Mouse (Mus musculus) hindbrain, embryonic 16.5 days (tissue): ENCODE results near the gene Plvap. TPM values are rescaled to one million over a fixed set of nuclear protein-coding genes. Genes with fewer than 3 reads are reported as not detected.

Source experiments
- ATAC-seq: fragments of 200-750 bp; cut with Nextera tagmentation; 2 replicates; pipeline ENCODE4 v1.8.0; 2017; ENCODE audit warnings: moderate TSS enrichment, moderate library complexity
- H3K27ac ChIP-seq: fragments of 300-500 bp; sonication (generic); 2 replicates; pipeline ENCODE4 v1.5.1; 2014; ENCODE audit warnings: low read depth, mild to moderate bottlenecking, control low read depth, low read length, moderate library complexity
- H3K27me3 ChIP-seq: fragments of 300-500 bp; sonication (generic); replicated peaks from 2 replicates; pipeline ENCODE4 v1.6.1; 2014; ENCODE audit warnings: low read length; ENCODE audit not compliant: control insufficient read depth, insufficient read depth
- H3K36me3 ChIP-seq: fragments of 300-500 bp; sonication (generic); 2 replicates; pipeline ENCODE4 v1.6.1; 2014; ENCODE audit warnings: mild to moderate bottlenecking, low read length, moderate library complexity, mixed read lengths; ENCODE audit not compliant: control insufficient read depth, insufficient read depth
- H3K4me1 ChIP-seq: fragments of 300-500 bp; sonication (generic); 2 replicates; pipeline ENCODE4 v1.6.1; 2014; ENCODE audit warnings: low read depth, low read length; ENCODE audit not compliant: control insufficient read depth, insufficient read depth
- H3K4me2 ChIP-seq: fragments of 300-500 bp; sonication (generic); 2 replicates; pipeline ENCODE4 v1.6.1; 2014; ENCODE audit warnings: mild to moderate bottlenecking, low read length, control low read depth, moderate library complexity
- H3K4me3 ChIP-seq: fragments of 300-500 bp; sonication (generic); 2 replicates; pipeline ENCODE4 v1.5.1; 2014; ENCODE audit warnings: mild to moderate bottlenecking, low read length, control low read depth, moderate library complexity
- H3K9ac ChIP-seq: fragments of 300-500 bp; sonication (generic); 2 replicates; pipeline ENCODE4 v1.6.1; 2014; ENCODE audit warnings: low read depth, mild to moderate bottlenecking, control low read depth, low read length, moderate library complexity
- H3K9me3 ChIP-seq: fragments of 300-500 bp; sonication (generic); 2 replicates; pipeline ENCODE4 v1.6.1; 2014; ENCODE audit warnings: mild to moderate bottlenecking, low read length, moderate library complexity; ENCODE audit not compliant: control insufficient read depth
- WGBS: fragments of 180-500 bp; shearing (Covaris S2); extraction: QIAGEN DNeasy Blood & Tissue Kit; methylation state at CpG from one replicate; pipeline ENCODE4 v1.1.7; 2014; 5-methylcytosine and 5-hydroxymethylcytosine counted together
- polyA plus RNA-seq: library from polyadenylated mRNA; unstranded; fragments of >200 nt; fragmentation: Nextera tagmentation; extraction: Ambion mirVana; gene quantifications from 2 replicates; pipeline ENCODE4 v1.2.1, GENCODE M21; 2015

Plvap gene
- polyA plus RNA-seq, 1 experiment from 2014 or later, result 12.5 TPM

DNA sequence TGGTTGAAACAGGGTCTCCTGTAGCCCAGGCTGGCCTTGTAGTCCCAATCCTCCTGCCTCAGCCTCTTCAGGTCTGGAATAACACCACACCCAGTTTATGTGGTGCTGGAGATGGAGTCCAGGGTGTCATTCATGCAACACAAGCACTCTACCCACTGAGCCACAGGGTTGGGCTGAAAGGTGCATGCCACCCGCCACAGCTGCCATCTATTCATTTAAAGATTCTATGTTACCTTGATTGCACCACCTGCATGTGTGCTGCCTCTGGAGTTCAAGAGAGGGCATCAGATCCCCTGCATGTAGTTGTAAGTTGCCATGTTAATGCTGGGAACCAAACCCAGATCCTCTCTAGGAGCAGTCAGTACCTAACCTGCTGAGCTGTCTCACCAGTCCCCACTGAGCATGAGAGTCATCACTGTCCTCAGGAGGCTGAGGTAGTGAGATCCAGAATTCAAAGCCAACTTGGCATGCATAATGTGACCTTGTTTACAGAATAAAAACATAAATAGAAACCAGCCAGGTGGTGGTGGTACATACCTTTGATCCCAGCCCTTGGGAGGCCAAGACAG lies 14.4 kb downstream of the Plvap start:
- Histone ChIP-seq H3K9me3 (no peaks in the 10 kb centered on the region), H3K36me3 (peaks cover 13% of the 10 kb centered on the region), H3K4me1 (peaks cover 6% of the 10 kb centered on the region), H3K27me3 (no peaks in the 10 kb centered on the region), H3K4me2 (no peak overlapping the region), H3K27ac (0 out of 2 replicates have a peak overlapping the region, but pooled peaks have one; percentile 17), H3K9ac (no peak overlapping the region), H3K4me3 (no peak overlapping the region)
- WGBS, result 100% methylated on average over 1 of the region's 1 CpGs
- no peak for ATAC-seq

DNA sequence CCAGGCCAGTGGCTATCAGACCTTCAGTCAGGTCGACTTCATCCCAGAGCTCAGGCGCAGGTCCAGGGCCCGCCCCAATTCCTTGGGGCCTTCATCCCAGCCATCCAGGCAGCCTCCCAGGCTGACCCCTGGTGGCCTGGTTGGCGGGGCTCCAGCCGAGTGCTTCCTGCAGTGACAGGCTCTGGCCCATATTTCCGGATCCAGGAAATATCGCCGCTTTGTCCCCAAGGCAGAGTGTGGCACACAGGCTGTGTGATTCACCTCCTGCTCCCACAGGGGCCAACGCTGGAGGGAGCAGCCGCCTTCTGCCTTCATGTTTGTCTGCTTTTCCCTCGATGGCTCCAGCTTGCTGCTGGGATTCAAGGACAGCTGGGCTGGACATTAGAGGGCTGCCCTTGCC lies 15.1 kb downstream of the Plvap start:
- no peak overlapping the region for H3K4me2 ChIP-seq
- no peak for ATAC-seq

DNA sequence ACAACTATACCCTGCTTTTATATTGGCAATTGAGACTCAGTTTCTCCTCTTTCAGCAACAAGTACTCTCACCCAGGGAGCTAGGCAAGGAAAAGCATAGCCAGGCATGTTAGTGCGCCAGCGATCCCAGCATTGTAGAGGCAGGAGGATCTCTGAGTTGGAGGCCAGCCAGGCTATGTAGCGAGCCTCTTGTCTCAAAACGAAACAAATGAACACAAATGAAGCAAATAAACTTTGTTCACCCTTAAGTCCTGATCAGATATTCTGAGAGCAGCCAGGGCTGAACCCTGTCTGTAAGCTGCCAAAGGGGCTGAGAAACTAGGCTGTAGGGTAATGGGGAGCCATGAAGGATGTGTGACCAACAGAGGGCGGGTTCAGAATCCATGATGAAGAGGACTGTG lies 15.7 kb downstream of the Plvap start:
- Histone ChIP-seq H3K27ac (no peak overlapping the region), H3K27me3 (no peaks in the 10 kb centered on the region), H3K4me2 (no peak overlapping the region), H3K4me1 (peaks cover 6% of the 10 kb centered on the region), H3K36me3 (peaks cover 18% of the 10 kb centered on the region), H3K4me3 (no peak overlapping the region), H3K9ac (no peak overlapping the region), H3K9me3 (no peaks in the 10 kb centered on the region)
- WGBS, result 84% methylated on average over 5 of the region's 5 CpGs
- ATAC-seq, result no peak

More for the DNA sequence above, 15.1 kb downstream of the Plvap start:
- Histone ChIP-seq H3K27ac (no peak overlapping the region), H3K4me3 (no peak overlapping the region), H3K36me3 (peaks cover 17% of the 10 kb centered on the region), H3K27me3 (no peaks in the 10 kb centered on the region), H3K4me1 (peaks cover 6% of the 10 kb centered on the region), H3K9ac (no peak overlapping the region), H3K9me3 (no peaks in the 10 kb centered on the region)
- WGBS, result 40% methylated on average over 11 of the region's 11 CpGs

DNA sequence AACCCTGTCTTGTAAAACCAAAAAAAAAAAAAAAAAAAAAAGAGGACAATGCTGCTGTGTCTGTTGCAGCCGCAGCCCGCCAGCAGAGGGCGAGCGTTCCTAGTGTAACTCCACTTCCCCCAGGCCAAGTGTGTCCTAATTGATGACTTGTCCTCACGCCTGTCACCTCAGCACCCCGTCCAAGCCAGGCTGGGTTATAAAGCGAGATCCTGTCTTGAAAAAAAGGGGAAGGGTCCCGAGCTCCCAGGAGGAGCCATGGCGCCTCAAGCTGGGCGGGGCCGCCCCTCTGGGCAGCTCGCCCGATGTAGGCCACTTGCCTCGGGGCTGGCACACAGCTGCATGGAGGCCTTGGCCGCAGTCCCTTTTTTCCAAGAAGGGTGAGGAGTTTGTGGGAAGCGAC lies 16.5 kb downstream of the Plvap start:
- Histone ChIP-seq H3K4me1 (peaks cover 8% of the 10 kb centered on the region), H3K27me3 (no peaks in the 10 kb centered on the region), H3K36me3 (peaks cover 20% of the 10 kb centered on the region), H3K4me2 (peak overlapping the region; percentile 20), H3K9ac (no peak overlapping the region), H3K9me3 (no peaks in the 10 kb centered on the region), H3K27ac (no peak overlapping the region), H3K4me3 (no peak overlapping the region)
- ATAC-seq, result peak; percentile 76
- WGBS, result 13% methylated on average over 16 of the region's 16 CpGs

DNA sequence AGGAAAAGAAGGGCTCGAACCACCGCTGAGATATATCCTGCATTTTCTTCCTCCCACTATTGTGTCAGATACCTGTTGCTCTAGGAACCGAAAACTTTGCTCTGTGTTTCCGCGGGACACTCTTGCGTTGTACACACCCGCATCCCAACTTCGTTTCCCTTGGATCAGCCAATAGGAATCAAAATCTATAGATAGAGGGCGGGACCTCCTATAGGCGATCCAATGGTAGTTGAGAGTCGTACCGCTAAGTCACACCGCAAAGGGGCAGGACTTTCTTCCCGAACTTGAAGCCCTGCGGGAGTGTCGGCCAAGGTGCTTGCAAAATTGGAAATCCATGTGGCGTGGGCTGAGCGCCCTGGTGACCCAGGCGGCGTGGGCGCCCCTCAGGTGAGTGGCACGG lies 23.1 kb downstream of the Plvap start:
- Histone ChIP-seq H3K36me3 (peaks cover 21% of the 10 kb centered on the region), H3K4me1 (peaks cover 31% of the 10 kb centered on the region), H3K27me3 (no peaks in the 10 kb centered on the region), H3K4me3 (peak overlapping the region; percentile 59), H3K27ac (0 out of 2 replicates have a peak overlapping the region, but pooled peaks have one; percentile 79), H3K9ac (peak overlapping the region; percentile 74), H3K4me2 (peak overlapping the region; percentile 98), H3K9me3 (no peaks in the 10 kb centered on the region)
- WGBS, result under 1% methylated on average over 22 of the region's 22 CpGs
- peak; percentile 87 for ATAC-seq

DNA sequence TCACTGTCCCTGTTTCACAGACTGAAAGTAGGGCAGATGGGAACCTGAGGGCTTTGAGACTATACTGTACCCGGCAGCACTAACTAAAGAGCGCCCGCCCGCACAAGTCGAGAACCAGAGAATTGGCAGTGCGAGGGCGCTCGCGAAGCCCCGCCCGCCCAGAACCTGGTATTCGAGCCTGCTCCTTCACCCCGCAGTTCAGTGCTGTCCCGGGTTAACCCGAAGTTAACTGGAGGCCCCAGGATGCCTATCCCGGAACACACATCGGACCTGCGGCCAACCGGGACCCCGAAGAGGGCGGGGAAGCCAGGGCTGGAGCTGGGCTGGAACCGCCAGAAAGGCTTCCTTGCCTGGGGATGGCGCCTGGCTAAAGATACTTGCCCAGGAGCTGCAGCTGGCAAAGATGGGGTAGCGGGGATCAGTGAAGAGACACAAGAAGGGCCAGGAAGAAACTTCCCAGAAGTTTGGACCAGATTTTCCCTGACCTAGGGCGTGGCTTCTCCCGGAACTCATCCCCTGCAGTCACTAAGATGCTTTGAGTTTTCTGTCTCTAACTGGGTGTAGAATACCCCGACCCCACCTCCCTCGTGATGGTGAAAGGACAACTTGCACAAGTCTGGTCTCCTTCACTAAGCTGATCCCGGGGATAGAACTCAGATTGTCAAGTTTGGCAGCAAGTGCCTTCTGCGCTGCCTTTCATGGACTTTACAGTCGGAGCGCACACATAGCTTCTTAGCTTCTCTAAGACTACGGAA lies 23.7 kb downstream of the Plvap start, which contains the start of gene Gtpbp3:
Gene Gtpbp3 (plus strand): TSS at position 413 of the 755 bp plus-strand sequence.
- Histone ChIP-seq H3K27ac (peak within 1 kb of the TSS; percentile 79), H3K4me2 (peak within 1 kb of the TSS; percentile 98), H3K9me3 (no peaks in the 10 kb centered on the region), H3K36me3 (peaks cover 21% of the 10 kb centered on the region), H3K4me1 (peaks cover 31% of the 10 kb centered on the region), H3K27me3 (no peaks in the 10 kb centered on the region), H3K4me3 (peak within 1 kb of the TSS; percentile 59), H3K9ac (peak within 1 kb of the TSS; percentile 74)
- ATAC-seq, result peak; percentile 44
- WGBS, result under 1% methylated on average over 33 of the region's 33 CpGs

DNA sequence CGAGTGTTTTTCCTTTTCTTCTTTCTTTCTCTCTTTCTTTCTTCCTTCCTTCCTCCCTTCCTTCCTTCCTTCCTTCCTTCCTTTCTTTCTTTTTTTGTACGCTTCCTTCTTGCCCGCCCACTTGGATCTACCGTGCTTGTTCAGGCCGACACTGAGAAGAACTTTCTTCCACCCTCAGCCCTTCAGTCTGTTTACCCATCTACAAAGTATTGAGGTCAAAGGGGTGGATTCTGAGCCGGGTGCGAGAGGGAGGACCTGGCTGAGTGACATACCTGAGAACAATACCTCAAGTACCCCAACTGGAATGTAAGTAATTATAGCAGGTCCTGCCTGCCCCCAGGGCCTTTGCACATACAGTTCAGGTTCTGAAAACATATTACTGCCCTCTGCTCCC lies 25.4 kb downstream of the Plvap start:
- H3K9ac ChIP-seq, result peak overlapping the region; percentile 44; the same call in 1 of the 2 replicates
- no peaks in the 10 kb centered on the region for H3K27me3 ChIP-seq
- peaks cover 12% of the 10 kb centered on the region for H3K36me3 ChIP-seq
- H3K4me2 ChIP-seq, result peak overlapping the region; percentile 84
- H3K9me3 ChIP-seq, result no peaks in the 10 kb centered on the region
- ATAC-seq, result no peak
- peak overlapping the region; percentile 88 for H3K4me3 ChIP-seq
- H3K4me1 ChIP-seq, result peaks cover 31% of the 10 kb centered on the region
- 13% methylated on average over 7 of the region's 7 CpGs for WGBS
- H3K27ac ChIP-seq, result peak overlapping the region; percentile 3; the same call in 1 of the 2 replicates

DNA sequence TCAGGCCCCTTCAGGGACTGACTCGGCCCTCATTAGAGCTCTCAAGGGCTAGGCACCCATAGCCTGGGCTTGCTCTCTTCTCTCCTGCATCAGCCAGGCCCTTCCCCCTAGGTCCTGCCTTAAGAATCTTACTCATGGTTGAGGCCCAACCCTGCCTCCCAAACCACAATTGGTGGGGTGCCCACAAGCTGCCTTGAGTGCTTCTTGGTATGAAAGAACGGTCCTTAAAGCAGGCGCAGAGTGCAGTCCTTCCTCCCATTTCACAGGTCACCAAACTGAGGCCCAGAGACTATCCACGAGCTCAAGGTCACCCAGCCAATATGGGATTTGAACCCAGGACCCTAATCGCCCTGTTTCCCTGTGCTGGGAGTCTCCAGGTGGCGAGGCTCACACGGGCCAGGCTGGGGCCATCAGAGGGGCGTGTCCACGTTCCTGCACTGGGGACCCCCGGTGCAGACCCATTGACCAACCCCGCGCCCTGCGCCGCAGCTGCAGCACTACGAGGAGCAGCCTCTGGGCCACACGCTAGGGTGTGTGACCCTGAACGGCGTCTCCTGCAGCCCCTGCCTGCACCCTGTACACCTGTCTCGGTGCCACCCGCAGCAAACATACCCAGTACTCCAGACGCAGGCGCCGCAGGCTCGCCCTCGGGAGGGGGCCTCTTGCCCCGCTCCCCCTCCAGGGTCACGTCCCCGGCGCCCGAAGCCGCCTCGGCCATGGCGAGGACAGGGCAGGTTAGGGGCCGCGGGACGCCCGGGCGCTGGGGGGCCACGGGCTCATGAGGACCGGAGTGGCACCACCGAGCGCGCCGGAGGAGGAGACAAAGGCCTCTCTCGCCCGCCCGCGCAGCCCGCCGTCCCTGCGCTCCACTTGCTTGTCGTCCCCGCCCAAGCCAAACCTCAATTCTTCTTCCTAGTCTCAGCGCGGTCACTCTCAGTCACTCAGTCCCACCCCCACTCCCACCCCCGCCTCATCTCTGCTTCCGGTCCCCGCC lies 26.1 kb downstream of the Plvap start, which contains the start of gene Ano8:
Gene Ano8 (minus strand): TSS at position 822 of the 994 bp plus-strand sequence.
- Histone ChIP-seq H3K4me2 (peak within 1 kb of the TSS; percentile 84), H3K9ac (peak within 1 kb of the TSS; percentile 97), H3K4me1 (peaks cover 31% of the 10 kb centered on the region), H3K27ac (peak within 1 kb of the TSS; percentile 82), H3K27me3 (no peaks in the 10 kb centered on the region), H3K4me3 (peak within 1 kb of the TSS; percentile 88), H3K9me3 (no peaks in the 10 kb centered on the region), H3K36me3 (peaks cover 14% of the 10 kb centered on the region)
- WGBS, result 5% methylated on average over 54 of the region's 58 CpGs
- ATAC-seq, result peak; percentile 83
